In genomic region chr10:40257414-40258255, GRCm38 (mm10) we compare ENCODE assay signal across 8 mouse cellular contexts. TPM values are rescaled to one million over a fixed set of nuclear protein-coding genes. Genes with fewer than 3 reads are reported as not detected.
DNase-seq lines count a peak whose midpoint lies in the region; ATAC-seq and TF ChIP-seq lines count a peak whose summit lies in the region.

Gene Gtf3c6 (minus strand): TSS chr10:40258108.

- peak; percentile 99 for DNase-seq in 416B (ENCODE audit: low read depth)
- peak; percentile 89 to 92 for DNase-seq in heart, adult 9 months (ENCODE audit: low spot score in 2 of 2)
- peak; percentile 75 to 89 for DNase-seq in monocyte, adult 2 months (ENCODE audit: low read depth in 1 of 2, low spot score in 2 of 2)
- peak; percentile 88 to 92 for DNase-seq in spleen, postnatal 36 days (ENCODE audit: low spot score in 2 of 2)

- peak; percentile 75 for ATAC-seq in embryonic facial prominence, embryonic 15.5 days (ENCODE audit: insufficient number of reproducible peaks, low FRiP score, low TSS enrichment, low read depth)
- peak; percentile 76 for ATAC-seq in kidney, embryonic 14.5 days (ENCODE audit: low FRiP score, low TSS enrichment)
- peak; percentile 64 for ATAC-seq in limb, embryonic 15.5 days (ENCODE audit: insufficient number of reproducible peaks, low FRiP score, low TSS enrichment, low read depth)

- H3K4me2 ChIP-seq in embryonic facial prominence, embryonic 15.5 days (replicated peaks), result peak within 1 kb of the TSS; percentile 82
- H3K4me2 ChIP-seq in kidney, embryonic 14.5 days (replicated peaks; ENCODE audit: low read depth, low read length), result peak within 1 kb of the TSS; percentile 60
- H3K4me2 ChIP-seq in limb, embryonic 15.5 days, result peak within 1 kb of the TSS; percentile 73

- H3K27ac ChIP-seq in bone marrow, adult 2 months (ENCODE audit: control insufficient read depth, insufficient read depth, low read depth, low read length, poor library complexity), result peak within 1 kb of the TSS; percentile 72
- H3K27ac ChIP-seq in embryonic facial prominence, embryonic 15.5 days (replicated peaks), result peak within 1 kb of the TSS; percentile 94
- peak within 1 kb of the TSS; percentile 93 for H3K27ac ChIP-seq in kidney, embryonic 14.5 days (ENCODE audit: low read depth, low read length)
- peak within 1 kb of the TSS; percentile 98 for H3K27ac ChIP-seq in limb, embryonic 15.5 days

- H3K4me3 ChIP-seq in bone marrow, adult 2 months (replicated peaks; ENCODE audit: control insufficient read depth, low read depth, low read length), result peak within 1 kb of the TSS; percentile 76
- peak within 1 kb of the TSS; percentile 80 for H3K4me3 ChIP-seq in embryonic facial prominence, embryonic 15.5 days (replicated peaks)
- peak within 1 kb of the TSS; percentile 75 for H3K4me3 ChIP-seq in kidney, embryonic 14.5 days (ENCODE audit: low read length)
- peak within 1 kb of the TSS; percentile 62 for H3K4me3 ChIP-seq in limb, embryonic 15.5 days

- peaks cover 3% of the 10 kb centered on the region; the same call in 1 of the 2 replicates for H3K4me1 ChIP-seq in bone marrow, adult 2 months (ENCODE audit: control insufficient read depth, insufficient read depth, low read length)
- peaks cover 10% of the 10 kb centered on the region for H3K4me1 ChIP-seq in embryonic facial prominence, embryonic 15.5 days
- H3K4me1 ChIP-seq in kidney, embryonic 14.5 days (ENCODE audit: control insufficient read depth, insufficient read depth, low read length), result no peaks in the 10 kb centered on the region
- peaks cover 10% of the 10 kb centered on the region for H3K4me1 ChIP-seq in limb, embryonic 15.5 days

- H3K9me3 ChIP-seq in embryonic facial prominence, embryonic 15.5 days (replicated peaks), result no peaks in the 10 kb centered on the region
- no peaks in the 10 kb centered on the region for H3K9me3 ChIP-seq in kidney, embryonic 14.5 days (ENCODE audit: control insufficient read depth, low read length)
- no peaks in the 10 kb centered on the region for H3K9me3 ChIP-seq in limb, embryonic 15.5 days

- 1% methylated on average over 43 of the region's 43 CpGs for WGBS in bone marrow, adult 2 months
- WGBS in embryonic facial prominence, embryonic 15.5 days, result under 1% methylated on average over 43 of the region's 43 CpGs
- under 1% methylated on average over 43 of the region's 43 CpGs for WGBS in kidney, embryonic 14.5 days
- WGBS in limb, embryonic 15.5 days, result under 1% methylated on average over 43 of the region's 43 CpGs

- peak within 1 kb of the TSS; percentile 69 for H3K9ac ChIP-seq in embryonic facial prominence, embryonic 15.5 days
- H3K9ac ChIP-seq in kidney, embryonic 14.5 days (ENCODE audit: low read depth, low read length), result peak within 1 kb of the TSS; percentile 82
- peak within 1 kb of the TSS; percentile 80 for H3K9ac ChIP-seq in limb, embryonic 15.5 days

- TF ChIP-seq CTCF in bone marrow, adult 2 months (IDR thresholded peaks at IDR 0.05; ENCODE audit: control insufficient read depth, insufficient read depth, low read length), result no peak

- H3K36me3 ChIP-seq in embryonic facial prominence, embryonic 15.5 days, result peaks cover 19% of the 10 kb centered on the region
- peaks cover 17% of the 10 kb centered on the region for H3K36me3 ChIP-seq in kidney, embryonic 14.5 days (ENCODE audit: control insufficient read depth, insufficient read depth, low read length)
- H3K36me3 ChIP-seq in limb, embryonic 15.5 days, result peaks cover 14% of the 10 kb centered on the region

- H3K27me3 ChIP-seq in embryonic facial prominence, embryonic 15.5 days, result no peaks in the 10 kb centered on the region
- no peaks in the 10 kb centered on the region for H3K27me3 ChIP-seq in kidney, embryonic 14.5 days (ENCODE audit: control insufficient read depth, insufficient read depth, low read length)
- H3K27me3 ChIP-seq in limb, embryonic 15.5 days, result no peaks in the 10 kb centered on the region

- peak; percentile 90 for TF ChIP-seq POLR2A in bone marrow, adult 2 months (IDR thresholded peaks at IDR 0.05; ENCODE audit: borderline replicate concordance, control insufficient read depth, low read depth, low read length)

RNA-seq across cellular contexts. Expression of gene Gtf3c6, which starts in this region (rescaled TPM):
- 33.6 and 79.4 TPM in 2 replicates for polyA plus RNA-seq in bone marrow, adult 2 months (2011; ENCODE audit: insufficient read depth, insufficient read length, low replicate concordance, missing spikeins)
- polyA plus RNA-seq in embryonic facial prominence, embryonic 15.5 days (2015; fragmentation: Nextera tagmentation; extraction: Ambion mirVana), result 80.3 and 82.5 TPM in 2 replicates
- polyA plus RNA-seq in kidney, embryonic 14.5 days (2014; fragmentation: Nextera tagmentation; extraction: Ambion mirVana), result 147 and 190 TPM in 2 replicates
- polyA plus RNA-seq in limb, embryonic 15.5 days (2015; fragmentation: Nextera tagmentation; extraction: Ambion mirVana), result 79.9 and 85.3 TPM in 2 replicates

Comparison
In these comparisons a context has a peak if more than half of its experiments do, and no peak if none do; other contexts are left out.
1. Peak in every context shown above with its lines: DNase-seq, ATAC-seq, H3K4me3 ChIP-seq and H3K27ac ChIP-seq.